Mouse (Mus musculus) hindbrain, embryonic 15.5 days (tissue): ENCODE measurements around the gene Ostc. TPM values are rescaled to one million over a fixed set of nuclear protein-coding genes. Genes with fewer than 3 reads are reported as not detected.
A peak's percentile ranks its signal among the peaks of the same experiment; 100 is the strongest.

Source experiments
- ATAC-seq: fragments of 200-750 bp; cut with Nextera tagmentation; 2 replicates; pipeline ENCODE4 v1.8.0; 2017; ENCODE audit warnings: low read depth, moderate number of reproducible peaks, moderate TSS enrichment; ENCODE audit not compliant: low FRiP score
- H3K27ac ChIP-seq: fragments of 300-500 bp; sonication (generic); replicated peaks from 2 replicates; pipeline ENCODE4 v1.5.1; 2015; ENCODE audit warnings: mild to moderate bottlenecking, inconsistent platforms
- H3K27me3 ChIP-seq: fragments of 300-500 bp; sonication (generic); 2 replicates; pipeline ENCODE4 v1.6.1; 2015; ENCODE audit warnings: control low read depth, inconsistent platforms
- H3K36me3 ChIP-seq: fragments of 300-500 bp; sonication (generic); 2 replicates; pipeline ENCODE4 v1.6.1; 2015; ENCODE audit warnings: control low read depth, inconsistent platforms
- H3K4me1 ChIP-seq: fragments of 300-500 bp; sonication (generic); replicated peaks from 2 replicates; pipeline ENCODE4 v1.6.1; 2015; ENCODE audit warnings: control low read depth, inconsistent platforms
- H3K4me2 ChIP-seq: fragments of 300-500 bp; sonication (generic); 2 replicates; pipeline ENCODE4 v1.6.1; 2015; ENCODE audit warnings: moderate library complexity, mild to moderate bottlenecking, inconsistent platforms
- H3K4me3 ChIP-seq: fragments of 300-500 bp; sonication (generic); 2 replicates; pipeline ENCODE4 v1.5.1; 2015; ENCODE audit warnings: mild to moderate bottlenecking, inconsistent platforms
- H3K9ac ChIP-seq: fragments of 300-500 bp; sonication (generic); 2 replicates; pipeline ENCODE4 v1.6.1; 2015; ENCODE audit warnings: inconsistent platforms
- H3K9me3 ChIP-seq: fragments of 300-500 bp; sonication (generic); 2 replicates; pipeline ENCODE4 v1.6.1; 2016; ENCODE audit warnings: control low read depth, inconsistent platforms
- WGBS: fragments of 180-500 bp; shearing (Covaris S2); methylation state at CpG from one replicate; pipeline ENCODE4 v1.1.7; 2015; 5-methylcytosine and 5-hydroxymethylcytosine counted together
- polyA plus RNA-seq: library from polyadenylated mRNA; unstranded; fragments of >200 nt; fragmentation: Nextera tagmentation; extraction: Ambion mirVana; gene quantifications from 2 replicates; pipeline ENCODE4 v1.2.1, GENCODE M21; 2015

The Ostc gene
- polyA plus RNA-seq, 1 experiment from 2014 or later, result 192 TPM

DNA sequence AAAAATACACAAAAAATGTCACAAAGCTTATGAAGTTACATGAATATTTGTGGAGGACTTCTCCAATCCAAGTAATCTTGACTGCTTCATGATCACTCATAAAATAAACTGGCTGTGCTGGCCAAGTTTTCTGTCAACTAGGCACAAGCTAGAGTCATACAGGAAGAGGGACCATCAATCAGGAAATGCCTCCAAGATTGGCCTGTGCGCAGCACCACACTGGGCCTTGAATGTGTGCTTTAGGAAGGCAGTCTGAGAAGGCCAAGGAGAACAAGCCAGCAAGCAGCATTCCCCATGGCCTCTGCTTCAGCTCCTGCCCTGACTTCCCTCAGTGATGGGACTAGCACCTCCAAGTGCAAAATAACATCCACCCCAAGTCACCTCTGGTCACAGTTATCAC is 17.8 kb upstream of the Ostc start:
- Histone ChIP-seq H3K9ac (no peak overlapping the region), H3K9me3 (no peaks in the 10 kb centered on the region), H3K27me3 (no peaks in the 10 kb centered on the region), H3K27ac (no peak overlapping the region), H3K4me1 (peaks cover 22% of the 10 kb centered on the region), H3K4me2 (no peak overlapping the region), H3K4me3 (no peak overlapping the region), H3K36me3 (peaks cover 34% of the 10 kb centered on the region)
- no peak for ATAC-seq
- 96% methylated on average over 1 of the region's 1 CpGs for WGBS

DNA sequence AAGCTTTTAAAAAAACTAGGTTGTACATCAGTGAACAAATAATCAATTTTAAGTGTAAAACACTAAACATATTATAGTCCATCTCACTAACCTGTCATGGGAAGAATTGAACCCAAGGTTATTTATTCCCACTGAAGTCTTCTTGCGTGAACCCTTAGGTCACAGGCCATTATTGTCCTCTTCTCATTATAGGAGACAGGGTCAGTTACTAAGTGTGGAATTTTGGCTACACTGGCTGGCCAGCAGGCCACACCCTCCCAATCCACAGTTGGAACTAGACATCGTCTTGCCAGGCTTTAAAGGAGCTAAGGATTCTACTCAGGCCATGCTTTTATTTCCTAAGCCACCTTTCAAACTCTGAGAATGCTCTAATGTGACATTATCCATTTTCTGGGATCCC is 16.5 kb upstream of the Ostc start:
- ATAC-seq, result no peak
- H3K9ac ChIP-seq, result no peak overlapping the region
- H3K4me2 ChIP-seq, result no peak overlapping the region
- WGBS, result 66% methylated on average over 2 of the region's 2 CpGs
- H3K27ac ChIP-seq, result no peak overlapping the region
- H3K4me3 ChIP-seq, result no peak overlapping the region
- H3K27me3 ChIP-seq, result no peaks in the 10 kb centered on the region
- H3K9me3 ChIP-seq, result no peaks in the 10 kb centered on the region
- peaks cover 17% of the 10 kb centered on the region for H3K4me1 ChIP-seq
- H3K36me3 ChIP-seq, result peaks cover 34% of the 10 kb centered on the region

DNA sequence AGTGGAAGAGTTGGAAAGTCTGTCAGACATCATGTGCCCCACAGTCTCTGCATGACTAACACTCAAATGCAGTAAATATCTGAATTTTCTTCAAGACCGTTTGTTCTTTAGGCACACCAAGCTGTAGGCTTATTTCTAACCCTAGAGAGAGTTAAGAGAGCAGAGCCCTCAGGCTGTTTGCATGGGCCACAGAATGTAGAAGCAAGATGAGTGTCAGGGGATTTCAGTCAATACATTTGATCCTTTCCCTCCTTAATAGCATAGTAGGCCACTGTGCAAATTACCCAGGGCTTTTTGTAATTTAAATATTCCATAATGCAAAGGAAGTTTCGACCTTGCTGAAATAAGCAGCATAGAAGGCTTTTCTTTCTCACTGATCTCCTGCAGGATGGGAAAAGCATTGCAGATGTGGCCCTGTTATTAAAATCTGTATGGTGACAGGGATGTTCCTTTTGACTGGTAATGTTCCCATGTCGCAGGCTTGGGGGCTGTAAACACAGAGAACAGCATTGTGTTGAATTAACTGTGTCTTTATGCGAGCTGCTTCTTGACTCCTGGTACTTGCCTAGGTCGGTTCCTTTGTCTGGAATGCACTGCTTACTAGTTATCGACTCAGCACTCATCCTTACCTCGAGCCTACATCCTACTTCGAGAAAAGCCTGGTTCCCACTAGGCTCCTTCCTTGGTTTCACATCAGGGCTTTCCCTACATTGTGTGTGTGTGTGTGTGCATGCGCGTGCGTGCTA is 13.7 kb upstream of the Ostc start:
- no peak for ATAC-seq
- peaks cover 2% of the 10 kb centered on the region; the same call in 1 of the 2 replicates for H3K4me1 ChIP-seq
- no peak overlapping the region for H3K4me2 ChIP-seq
- H3K36me3 ChIP-seq, result peaks cover 27% of the 10 kb centered on the region
- no peak overlapping the region for H3K27ac ChIP-seq
- H3K4me3 ChIP-seq, result no peak overlapping the region
- no peaks in the 10 kb centered on the region for H3K27me3 ChIP-seq
- H3K9ac ChIP-seq, result no peak overlapping the region
- 70% methylated on average over 11 of the region's 11 CpGs for WGBS
- H3K9me3 ChIP-seq, result no peaks in the 10 kb centered on the region

DNA sequence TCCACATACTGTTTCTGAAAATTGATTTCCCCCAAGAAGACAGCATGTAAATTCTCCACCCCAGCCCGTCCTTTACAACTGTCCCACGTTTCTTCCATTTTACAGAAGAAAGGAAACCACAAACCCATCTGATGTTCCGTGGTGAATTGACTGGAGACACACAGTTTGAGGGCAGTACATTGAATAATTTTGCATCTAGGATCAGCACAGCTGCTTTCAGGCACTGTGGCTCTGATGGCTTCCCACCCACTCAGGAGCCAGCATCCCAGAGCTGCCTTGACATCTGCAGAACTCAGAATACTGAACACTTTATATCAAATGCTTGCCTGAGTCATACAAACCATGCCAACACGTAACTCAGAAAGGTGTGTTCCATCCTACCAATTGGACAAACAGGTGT is 11.0 kb upstream of the Ostc start:
- no peak for ATAC-seq
- H3K36me3 ChIP-seq, result no peaks in the 10 kb centered on the region
- no peaks in the 10 kb centered on the region for H3K9me3 ChIP-seq
- H3K4me1 ChIP-seq, result no peaks in the 10 kb centered on the region
- H3K27ac ChIP-seq, result no peak overlapping the region
- no peaks in the 10 kb centered on the region for H3K27me3 ChIP-seq
- no peak overlapping the region for H3K9ac ChIP-seq
- H3K4me3 ChIP-seq, result no peak overlapping the region
- 87% methylated on average over 4 of the region's 4 CpGs for WGBS
- no peak overlapping the region for H3K4me2 ChIP-seq

DNA sequence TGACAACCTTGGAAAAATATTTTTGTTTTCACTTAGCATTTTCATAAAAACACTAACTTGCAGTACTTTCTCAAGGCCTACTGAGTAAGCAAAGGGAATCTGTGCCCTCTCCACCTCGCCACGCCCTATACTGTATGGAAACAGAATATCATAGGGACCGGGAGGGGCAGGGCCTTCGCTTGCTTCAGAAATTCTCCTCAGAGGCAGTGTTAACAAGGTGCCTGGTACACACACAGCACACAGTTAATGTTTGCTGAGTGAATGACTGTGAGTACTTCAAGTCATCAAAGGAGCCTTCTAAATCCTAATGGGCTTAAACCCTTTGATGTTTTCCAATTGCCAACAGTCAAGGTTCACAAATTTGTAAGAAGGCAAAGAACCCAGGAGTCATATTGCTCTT is 9.6 kb upstream of the Ostc start:
- Histone ChIP-seq H3K9ac (no peak overlapping the region), H3K9me3 (no peaks in the 10 kb centered on the region), H3K36me3 (no peaks in the 10 kb centered on the region), H3K27me3 (no peaks in the 10 kb centered on the region), H3K4me3 (no peak overlapping the region), H3K27ac (no peak overlapping the region), H3K4me1 (no peaks in the 10 kb centered on the region), H3K4me2 (no peak overlapping the region)
- WGBS, result 88% methylated on average over 4 of the region's 4 CpGs
- ATAC-seq, result no peak

DNA sequence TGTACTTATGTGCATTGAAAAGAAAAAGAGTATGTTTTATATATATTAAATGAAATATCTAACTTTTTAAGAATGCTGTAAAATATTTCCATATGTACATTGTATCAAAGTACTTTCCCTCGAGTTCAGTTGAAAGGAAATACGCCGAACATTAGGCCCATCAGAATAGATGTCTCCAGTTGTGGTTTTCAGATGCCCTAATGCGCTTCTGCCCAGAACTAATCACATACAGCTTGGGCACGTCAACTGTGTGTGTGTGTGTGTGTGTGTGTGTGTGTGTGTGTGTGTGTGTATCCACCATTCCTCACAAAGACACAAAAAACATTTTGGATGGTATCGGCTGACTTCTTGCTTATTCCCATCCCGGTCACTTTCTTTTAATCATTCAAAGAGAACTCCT is 7.3 kb upstream of the Ostc start:
- Histone ChIP-seq H3K36me3 (no peaks in the 10 kb centered on the region), H3K4me3 (no peak overlapping the region), H3K9ac (no peak overlapping the region), H3K27me3 (no peaks in the 10 kb centered on the region), H3K27ac (no peak overlapping the region), H3K4me2 (no peak overlapping the region), H3K9me3 (no peaks in the 10 kb centered on the region), H3K4me1 (no peaks in the 10 kb centered on the region)
- no peak for ATAC-seq
- 91% methylated on average over 7 of the region's 7 CpGs for WGBS

DNA sequence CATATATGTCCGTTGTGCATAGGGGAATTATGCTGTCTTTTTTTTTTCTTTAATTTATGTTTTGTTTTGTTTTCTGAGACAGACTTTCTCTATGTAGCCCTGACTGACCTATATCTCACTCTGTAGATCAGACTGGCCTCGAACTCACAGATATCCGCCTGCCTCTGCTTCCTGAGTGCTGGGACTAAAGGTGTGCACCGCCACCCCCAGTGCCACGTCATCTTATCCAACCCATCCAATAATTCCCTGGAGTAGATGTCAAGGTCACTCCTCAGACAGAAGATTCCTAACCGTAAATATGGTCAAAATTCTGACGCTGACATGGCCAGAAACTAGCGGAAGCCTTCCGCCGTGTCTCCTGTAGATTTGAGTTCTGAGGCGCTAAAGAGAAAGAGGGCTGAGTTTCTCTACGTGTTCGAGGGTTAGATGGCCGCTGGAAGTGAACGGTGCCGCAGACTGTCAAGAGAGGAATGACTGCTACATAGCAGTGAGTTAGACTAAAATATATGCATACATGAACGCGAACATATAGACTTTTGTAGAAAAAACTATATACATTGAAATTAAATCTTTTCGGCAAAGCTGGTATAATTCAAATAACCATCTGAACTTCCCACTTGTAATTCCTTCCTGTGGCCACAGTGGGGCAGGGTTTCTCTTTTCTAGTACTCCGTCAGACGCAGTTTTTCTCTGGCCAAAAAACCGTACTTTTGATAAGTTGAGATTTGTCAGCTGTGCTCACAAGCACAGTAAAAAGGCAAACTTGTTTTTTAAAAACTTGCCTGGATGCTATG is 5.7 kb upstream of the Ostc start:
- 18% methylated on average over 22 of the region's 22 CpGs for WGBS
- peak overlapping the region; percentile 60 for H3K4me2 ChIP-seq
- no peaks in the 10 kb centered on the region for H3K27me3 ChIP-seq
- peak overlapping the region; percentile 40 for H3K9ac ChIP-seq
- peaks cover 1% of the 10 kb centered on the region for H3K4me1 ChIP-seq
- H3K9me3 ChIP-seq, result no peaks in the 10 kb centered on the region
- ATAC-seq, result no peak
- H3K4me3 ChIP-seq, result peak overlapping the region; percentile 35
- H3K27ac ChIP-seq, result no peak overlapping the region
- no peaks in the 10 kb centered on the region for H3K36me3 ChIP-seq

DNA sequence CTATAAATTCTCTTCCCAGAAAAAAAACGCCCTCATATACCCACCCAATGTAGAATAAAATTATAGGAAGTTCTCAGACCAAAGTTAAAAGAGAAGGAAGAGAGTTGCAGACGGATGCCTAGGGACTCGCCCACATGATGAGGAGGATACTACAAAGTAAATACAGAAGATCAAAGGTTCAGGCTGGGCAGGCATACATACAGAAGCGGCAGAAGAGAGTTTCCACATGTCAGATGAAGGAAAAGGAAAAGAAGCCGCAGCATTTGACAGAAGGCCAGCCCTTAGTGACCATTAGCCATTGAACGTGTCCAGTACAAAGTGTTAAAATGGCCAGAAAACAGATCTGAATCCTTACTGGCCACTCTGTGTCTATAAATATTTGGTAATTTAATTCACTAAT is 3.6 kb upstream of the Ostc start:
- Histone ChIP-seq H3K4me2 (no peak overlapping the region), H3K9me3 (no peaks in the 10 kb centered on the region), H3K4me1 (peaks cover 12% of the 10 kb centered on the region), H3K9ac (no peak overlapping the region), H3K4me3 (no peak overlapping the region), H3K36me3 (no peaks in the 10 kb centered on the region), H3K27me3 (no peaks in the 10 kb centered on the region), H3K27ac (no peak overlapping the region)
- 66% methylated on average over 6 of the region's 6 CpGs for WGBS
- ATAC-seq, result no peak

DNA sequence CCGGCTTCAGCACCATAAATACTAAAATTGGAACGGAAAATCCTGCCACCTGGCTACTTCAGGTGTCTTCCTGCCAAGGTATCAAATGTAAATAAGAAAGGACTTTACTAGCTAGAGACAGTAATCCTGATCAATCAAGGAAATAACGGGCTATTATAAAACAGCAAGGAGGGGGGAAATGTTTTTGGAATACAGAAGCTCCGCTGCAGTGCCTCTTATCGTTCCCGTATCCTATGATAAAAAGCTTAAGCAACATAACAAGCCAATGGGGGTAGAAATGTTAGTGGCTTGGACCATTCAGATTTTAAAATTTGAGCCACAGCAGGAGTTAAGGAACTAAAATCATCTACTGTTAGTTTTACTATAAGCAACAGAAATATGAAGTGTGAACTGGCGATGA is 859 bp upstream of the Ostc start:
- H3K9ac ChIP-seq, result no peak overlapping the region
- no peak for ATAC-seq

DNA sequence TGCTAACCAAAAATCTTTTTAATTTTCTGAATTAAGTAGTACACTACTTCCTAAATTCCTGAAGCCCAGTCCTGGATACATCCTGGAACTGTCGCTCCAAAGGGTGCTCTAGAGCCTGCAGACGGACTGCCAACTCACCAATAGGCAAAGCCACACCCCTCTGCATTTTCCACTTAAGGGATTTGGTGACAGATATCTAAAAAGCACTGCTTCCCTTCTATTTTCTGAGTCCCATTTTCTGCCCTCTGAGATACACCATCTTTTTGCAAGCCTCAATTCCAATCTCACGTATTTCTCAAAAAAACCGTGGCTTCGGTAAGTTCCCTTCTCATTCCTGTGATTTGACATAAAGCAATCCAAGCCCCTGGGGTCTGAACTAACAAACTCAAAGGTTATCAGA is 715 bp downstream of the Ostc start:
- H3K9ac ChIP-seq, result peak overlapping the region; percentile 84
- WGBS, result 2% methylated on average over 5 of the region's 5 CpGs
- peaks cover 26% of the 10 kb centered on the region for H3K4me1 ChIP-seq
- peak overlapping the region; percentile 77 for H3K4me3 ChIP-seq
- no peaks in the 10 kb centered on the region for H3K9me3 ChIP-seq
- peak overlapping the region; percentile 87 for H3K27ac ChIP-seq
- peaks cover 9% of the 10 kb centered on the region; the same call in 1 of the 2 replicates for H3K36me3 ChIP-seq
- H3K4me2 ChIP-seq, result peak overlapping the region; percentile 82
- ATAC-seq, result no peak
- no peaks in the 10 kb centered on the region for H3K27me3 ChIP-seq

More for the DNA sequence above, 859 bp upstream of the Ostc start:
- Histone ChIP-seq H3K4me3 (peak overlapping the region; percentile 77; the same call in 1 of the 2 replicates), H3K4me2 (peak overlapping the region; percentile 82), H3K4me1 (peaks cover 26% of the 10 kb centered on the region), H3K27ac (no peak overlapping the region), H3K9me3 (no peaks in the 10 kb centered on the region), H3K36me3 (no peaks in the 10 kb centered on the region), H3K27me3 (no peaks in the 10 kb centered on the region)
- 65% methylated on average over 7 of the region's 7 CpGs for WGBS

DNA sequence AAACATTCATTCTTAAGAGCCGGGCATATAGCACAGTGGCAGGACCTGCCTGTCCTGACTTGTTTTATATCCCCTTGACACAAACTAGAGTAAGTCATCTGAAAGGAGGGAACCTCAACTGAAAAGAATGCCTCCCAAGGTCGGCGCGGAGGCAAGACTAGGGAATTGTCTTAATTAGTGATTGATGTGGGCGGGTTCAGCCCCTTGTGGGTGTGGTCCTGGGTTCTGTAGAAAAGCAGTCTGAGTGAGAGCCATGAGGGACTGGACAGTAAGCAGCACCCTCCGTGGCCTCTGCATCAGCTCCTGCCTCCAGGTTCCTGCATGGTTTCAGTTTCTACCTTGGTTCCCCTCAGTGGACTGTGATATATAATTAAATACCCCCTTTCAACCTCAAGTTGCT is 7.0 kb downstream of the Ostc start:
- Histone ChIP-seq H3K4me1 (peaks cover 8% of the 10 kb centered on the region), H3K36me3 (peaks cover 40% of the 10 kb centered on the region), H3K27me3 (no peaks in the 10 kb centered on the region), H3K9ac (no peak overlapping the region), H3K4me3 (no peak overlapping the region), H3K27ac (no peak overlapping the region), H3K9me3 (no peaks in the 10 kb centered on the region), H3K4me2 (no peak overlapping the region)
- WGBS, result 78% methylated on average over 6 of the region's 6 CpGs
- ATAC-seq, result no peak

DNA sequence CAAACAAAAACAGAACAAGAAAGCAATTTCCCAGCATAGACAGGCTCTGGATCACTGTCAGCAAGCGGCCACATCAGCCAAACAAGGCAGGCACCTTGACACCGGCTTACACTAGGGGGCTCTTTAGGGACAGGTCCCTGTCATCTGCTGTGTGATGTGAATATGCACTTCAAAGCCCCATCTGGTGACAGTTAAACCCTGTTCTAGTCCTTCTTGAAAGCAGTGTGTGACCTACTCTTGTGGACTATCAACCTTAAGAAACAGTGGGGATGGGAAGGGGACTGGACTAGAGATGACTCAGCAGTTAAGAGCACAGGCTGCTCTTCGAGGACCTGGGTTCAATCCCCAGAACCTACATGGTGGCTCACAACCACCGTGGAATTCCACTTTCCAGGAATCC is 11.6 kb downstream of the Ostc start:
- H3K4me3 ChIP-seq, result no peak overlapping the region
- H3K9me3 ChIP-seq, result no peaks in the 10 kb centered on the region
- H3K36me3 ChIP-seq, result peaks cover 40% of the 10 kb centered on the region
- no peak overlapping the region for H3K27ac ChIP-seq
- no peaks in the 10 kb centered on the region for H3K4me1 ChIP-seq
- H3K9ac ChIP-seq, result no peak overlapping the region
- no peak overlapping the region for H3K4me2 ChIP-seq
- WGBS, result 88% methylated on average over 4 of the region's 4 CpGs
- ATAC-seq, result no peak
- H3K27me3 ChIP-seq, result no peaks in the 10 kb centered on the region
